Mouse (Mus musculus) heart, adult 11 months (tissue): Measurements from ENCODE around the gene Fmo5.

Experiments used
- DNase-seq: peaks from one replicate; pipeline ENCODE4 v3.0.0; 2022

The Fmo5 gene

DNA sequence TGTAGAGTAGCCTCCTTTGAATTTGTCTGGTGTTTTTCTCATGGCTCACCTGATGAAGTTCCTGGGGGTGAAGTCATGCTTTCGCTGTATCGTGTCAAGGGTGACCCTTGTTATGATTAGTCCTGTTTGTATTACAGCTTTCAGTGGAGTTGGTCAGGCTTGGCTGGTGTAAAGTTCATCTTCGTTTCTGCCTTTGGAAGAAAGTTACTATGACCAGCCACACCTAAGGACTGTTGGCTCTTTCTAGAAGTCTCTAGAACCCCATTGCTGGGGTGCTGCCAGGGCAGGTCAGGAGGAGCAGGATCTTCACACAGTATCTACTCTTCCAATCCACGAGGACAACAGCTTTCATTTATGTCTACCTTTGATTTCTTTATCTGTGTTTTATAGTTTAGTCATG lies 4.9 kb downstream of the Fmo5 start:
- DNase-seq: peak; percentile 79

DNA sequence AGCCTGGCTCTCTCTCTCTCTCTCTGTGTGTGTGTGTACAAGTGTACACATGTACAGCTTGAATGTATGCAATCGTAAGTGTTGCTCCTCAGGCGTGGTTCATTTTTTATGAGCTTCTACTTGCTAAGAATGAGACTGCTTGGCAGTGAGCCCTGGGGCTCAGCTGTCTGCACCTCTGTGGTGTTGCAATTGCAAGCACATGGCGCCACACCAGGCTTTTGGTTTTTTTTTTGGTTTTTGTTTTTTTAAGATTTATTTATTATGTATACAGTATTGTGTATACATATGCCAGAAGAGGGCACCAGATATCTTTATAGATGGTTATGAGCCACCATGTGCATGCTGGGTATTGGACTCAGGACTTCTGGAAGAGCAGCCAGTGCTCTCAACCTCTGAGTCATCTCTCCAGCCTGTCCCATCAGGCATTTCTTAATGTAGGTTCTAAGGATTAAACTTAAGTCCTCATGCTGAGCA lies 5.7 kb downstream of the Fmo5 start:
- DNase-seq: peak; percentile 94

DNA sequence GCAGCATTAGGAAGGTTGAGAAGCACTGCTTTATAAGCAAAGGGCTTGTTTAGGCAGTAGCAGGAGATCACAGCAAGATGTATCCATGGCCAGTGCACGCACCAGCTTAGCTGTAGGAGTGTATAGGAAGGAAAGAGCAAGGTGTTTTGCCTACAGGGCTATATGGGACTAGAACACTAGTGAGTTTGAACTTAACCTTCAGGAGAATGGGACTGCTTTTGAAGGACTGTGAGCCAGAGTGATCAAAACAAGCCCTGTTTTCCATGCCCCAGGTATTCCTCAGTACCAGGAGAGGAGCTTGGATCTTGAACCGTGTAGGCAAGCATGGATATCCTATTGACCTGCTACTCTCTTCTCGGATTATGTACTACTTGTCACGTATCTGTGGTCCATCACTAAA lies 12.8 kb downstream of the Fmo5 start:
- DNase-seq: peak; percentile 56

DNA sequence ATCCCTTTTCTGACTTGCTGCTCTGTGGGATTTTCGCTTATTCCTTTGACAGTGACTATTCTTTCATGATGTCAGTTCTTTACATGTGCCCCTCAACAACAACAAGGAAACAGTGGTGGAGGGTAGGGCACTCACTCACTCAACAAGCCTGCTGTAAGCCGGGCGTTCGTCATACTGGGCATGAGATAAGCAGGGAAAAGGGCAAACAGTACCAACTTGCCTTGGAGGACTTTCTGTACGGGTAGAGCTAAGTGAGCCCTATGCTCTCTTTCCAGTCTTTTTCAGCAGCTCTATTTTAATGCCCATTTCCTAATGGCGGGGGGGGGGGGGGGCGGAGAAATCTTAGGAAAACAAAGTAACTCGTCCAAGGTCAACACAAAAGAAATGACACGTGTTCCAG lies 13.4 kb downstream of the Fmo5 start:
- DNase-seq: peak; percentile 72

DNA sequence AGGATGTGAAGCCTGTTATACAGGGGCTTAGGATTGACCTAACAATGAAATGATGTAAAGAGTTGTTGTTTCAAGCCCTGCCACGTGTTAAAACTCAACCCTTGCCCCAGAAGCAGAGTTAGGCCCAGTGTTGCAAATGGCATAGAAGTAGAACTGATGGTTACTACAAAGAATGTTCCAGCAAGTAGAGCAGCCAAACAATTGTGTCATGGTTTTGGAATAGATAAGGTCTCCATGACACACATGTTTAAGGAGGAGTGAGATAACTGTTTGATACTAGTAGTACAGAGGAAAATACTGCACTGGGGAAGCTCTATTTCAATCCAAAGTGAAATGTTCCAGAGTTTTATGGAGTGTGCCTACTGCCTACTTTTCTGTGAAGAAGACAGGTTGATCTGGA lies 19.9 kb downstream of the Fmo5 start:
- no peak for DNase-seq

DNA sequence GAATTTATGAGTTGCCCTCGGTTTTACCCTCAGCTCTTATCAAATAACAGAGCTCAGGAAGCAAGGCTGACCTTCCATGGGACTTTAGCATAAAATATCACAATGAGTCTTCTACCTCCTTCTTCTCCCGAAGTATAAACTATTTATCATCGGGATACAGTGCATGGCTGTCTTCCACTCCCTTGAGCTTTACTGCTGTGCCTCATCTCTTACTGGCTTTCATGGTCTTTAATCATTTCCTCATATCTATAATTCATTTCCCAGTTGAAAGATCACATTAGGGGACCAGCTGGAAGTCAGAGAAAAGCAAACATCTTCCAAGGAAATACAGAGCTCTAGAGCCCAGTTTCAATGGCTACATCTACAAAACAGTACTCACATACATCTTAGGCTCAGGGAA lies 20.4 kb downstream of the Fmo5 start:
- no peak for DNase-seq

DNA sequence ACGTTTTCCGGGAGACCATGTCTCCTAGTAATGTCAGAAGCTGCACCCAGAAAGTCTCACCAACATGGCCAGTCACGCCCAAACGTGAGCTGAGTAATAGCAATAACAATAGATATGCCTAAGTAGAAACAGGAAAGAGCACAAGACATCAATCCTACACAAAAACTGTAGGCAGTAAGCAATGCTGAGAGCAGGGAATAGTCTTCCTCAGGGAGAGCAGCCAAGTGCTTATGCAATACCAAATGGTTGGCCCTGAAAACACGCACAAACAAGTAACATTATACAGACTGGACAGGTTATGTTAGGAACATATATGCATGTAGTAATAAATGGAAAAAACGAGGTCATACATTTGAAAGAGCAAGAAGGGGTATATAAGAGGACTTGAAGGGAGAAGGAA lies 20.9 kb downstream of the Fmo5 start:
- peak; percentile 81 for DNase-seq

DNA sequence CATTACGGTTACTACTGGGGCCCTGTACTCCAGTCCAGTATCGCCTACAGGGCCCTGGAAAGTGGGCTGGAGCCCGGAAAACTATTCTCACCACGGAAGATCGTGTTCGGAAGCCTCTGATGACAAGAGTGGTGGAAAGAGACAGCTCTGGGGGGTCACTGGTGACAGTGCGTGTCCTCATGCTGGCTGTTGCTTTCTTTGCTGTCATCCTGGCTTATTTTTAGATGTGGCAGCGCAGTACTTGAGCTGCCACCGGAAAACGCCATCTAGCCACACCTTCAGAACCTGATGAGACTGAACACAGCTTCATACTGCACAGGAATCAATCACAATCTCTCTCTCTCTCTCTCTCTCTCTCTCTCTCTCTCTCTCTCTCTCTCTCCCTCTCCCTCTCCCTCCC lies 23.0 kb downstream of the Fmo5 start:
- DNase-seq: peak; percentile 95

DNA sequence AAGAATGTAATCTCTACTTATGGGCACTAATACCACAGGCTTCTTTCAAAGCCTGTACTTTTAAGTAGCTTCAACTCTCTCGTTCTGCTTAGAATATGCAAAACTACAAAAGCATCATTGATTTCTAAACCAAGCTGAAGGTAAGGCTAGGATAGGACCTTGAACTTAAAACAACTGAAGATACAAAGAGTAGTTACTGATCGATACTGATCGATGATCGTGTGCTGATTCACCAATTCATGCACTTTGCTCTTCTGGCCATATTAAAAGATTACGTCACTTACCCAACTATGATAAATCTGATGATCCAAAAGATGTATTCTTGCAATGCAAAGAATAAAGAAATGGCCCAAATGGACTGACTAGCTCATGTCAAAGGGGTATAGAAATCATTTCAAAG lies 25.2 kb downstream of the Fmo5 start:
- DNase-seq: no peak

DNA sequence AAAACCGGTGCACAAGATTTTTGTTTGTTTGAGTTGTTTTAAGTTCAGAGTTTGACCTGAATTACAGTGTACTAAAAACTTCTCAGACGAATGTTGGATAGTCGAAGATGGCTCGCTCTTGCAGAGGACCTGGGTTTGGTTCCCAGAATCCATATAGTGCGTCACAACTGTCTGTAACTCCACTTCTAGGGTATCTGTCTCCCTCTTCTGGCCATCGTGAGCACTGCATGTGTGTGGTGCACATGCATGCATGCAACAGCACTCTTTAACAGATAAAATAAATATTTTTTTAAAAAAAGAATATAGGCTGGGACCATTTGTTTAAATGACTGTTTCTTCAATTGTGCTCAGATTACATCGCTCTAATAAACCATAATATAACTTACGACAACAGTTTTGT lies 26.3 kb downstream of the Fmo5 start:
- DNase-seq: peak; percentile 52

DNA sequence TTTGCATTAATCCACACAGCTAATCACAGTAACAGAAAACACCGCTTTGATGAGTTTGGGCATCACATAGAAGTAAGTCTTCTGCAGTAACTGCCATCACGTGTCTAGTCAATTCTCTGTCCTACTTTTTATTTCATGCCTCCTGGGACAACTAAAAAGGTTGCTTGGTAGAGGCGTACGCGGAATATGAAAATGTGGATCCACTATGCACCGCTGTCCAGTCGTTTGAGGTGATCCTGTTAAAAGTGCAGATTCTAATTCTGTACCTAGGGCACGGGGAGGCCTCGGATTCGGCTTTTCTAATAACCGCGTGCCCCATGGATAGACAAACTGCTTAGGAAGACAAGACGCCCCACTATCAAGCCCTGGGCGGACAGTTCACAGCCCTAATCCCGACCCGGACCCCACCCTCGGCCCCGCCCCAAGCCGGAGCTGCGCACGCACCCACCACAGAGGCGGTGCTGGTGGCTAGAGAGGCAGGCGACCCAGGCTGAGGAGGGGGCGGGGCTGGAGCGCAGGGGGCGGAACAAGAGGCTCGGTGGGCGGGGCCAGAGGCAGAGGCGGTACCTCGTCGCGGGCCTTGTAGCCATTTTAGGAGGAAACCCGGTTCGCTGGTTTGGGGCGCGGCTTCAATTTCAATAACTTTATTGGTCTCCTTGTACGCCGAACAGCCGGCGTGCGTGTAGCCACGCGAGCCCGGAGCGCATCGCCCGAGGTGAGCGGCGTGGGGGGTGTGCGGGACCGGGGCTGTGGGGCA lies 29.2 kb downstream of the Fmo5 start, which contains the start of gene Prkab2:
TSS of gene Prkab2 (plus strand) at position 539 of the 757 bp plus-strand sequence.
- peak; percentile 100 for DNase-seq

DNA sequence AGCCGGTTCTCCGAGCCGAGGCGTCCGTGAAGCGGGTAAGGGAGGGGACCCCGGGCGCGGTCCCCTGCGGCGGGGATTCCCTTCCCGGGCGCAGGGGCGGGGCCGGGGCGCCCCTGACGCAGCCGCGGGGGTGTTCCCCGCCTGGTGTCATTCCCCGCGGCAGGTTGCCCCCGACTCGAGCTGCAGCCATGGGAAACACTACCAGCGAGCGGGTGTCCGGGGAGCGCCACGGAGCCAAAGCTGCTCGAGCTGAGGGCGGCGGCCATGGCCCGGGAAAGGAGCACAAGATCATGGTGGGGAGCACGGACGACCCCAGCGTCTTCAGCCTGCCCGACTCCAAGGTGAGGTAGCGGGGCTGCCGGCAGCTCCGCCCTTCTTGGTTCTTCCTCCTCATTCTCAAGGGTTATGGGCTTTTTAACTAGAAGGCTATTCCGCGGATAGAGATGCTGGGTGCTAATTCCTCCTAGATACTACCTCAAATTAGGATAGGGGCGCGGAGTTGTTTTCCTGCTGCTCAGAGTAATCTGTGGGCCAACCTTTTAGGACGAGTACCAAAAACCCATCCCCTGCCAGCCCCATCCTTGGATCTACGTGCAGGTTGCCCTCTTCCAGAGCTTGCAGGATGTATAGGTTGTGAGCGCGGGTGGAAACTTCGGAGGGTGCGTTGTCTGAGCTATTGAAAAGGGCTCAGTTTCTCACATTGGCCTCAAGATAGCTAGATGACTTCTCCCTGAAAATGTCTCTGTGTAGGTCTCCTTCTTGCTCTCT lies 30.0 kb downstream of the Fmo5 start:
- no peak for DNase-seq

DNA sequence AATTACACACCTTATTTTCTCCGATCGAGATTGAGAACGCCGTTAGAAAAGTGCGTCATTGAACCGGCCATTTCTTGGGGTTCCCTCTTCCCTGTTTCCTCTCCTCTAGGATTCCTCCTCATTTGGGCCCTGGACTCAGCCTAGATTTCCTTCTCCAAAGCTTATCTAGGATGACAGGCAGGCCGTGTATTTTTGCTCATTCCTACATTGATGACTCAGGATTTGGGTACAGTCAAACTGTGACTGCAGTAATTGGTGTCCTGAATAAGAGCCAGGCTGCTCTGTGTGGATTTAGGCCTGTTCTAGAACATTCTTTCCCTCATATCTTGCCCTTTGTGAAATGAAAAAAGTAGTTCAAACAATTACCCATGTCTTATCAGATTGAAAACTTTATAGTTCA lies 31.1 kb downstream of the Fmo5 start:
- DNase-seq: peak; percentile 89

DNA sequence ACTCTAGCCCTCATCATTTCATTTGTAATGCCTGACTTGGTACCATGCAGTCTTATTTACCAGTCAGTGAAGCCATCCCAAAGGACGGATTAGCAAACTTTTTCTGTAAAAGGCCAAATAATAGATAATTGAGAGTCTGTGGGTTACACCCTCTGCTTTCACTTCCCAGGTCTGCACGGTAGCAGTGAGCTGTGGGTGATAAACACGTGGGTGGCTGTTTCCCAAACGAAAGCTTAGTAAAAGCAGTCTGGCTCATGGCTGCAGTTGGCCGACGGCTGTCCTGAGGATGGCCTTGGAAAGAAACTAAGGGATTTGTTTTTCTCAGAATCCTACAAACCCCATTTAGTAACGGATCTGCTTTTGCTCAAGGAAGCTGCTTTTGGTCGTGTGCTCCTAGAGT lies 32.6 kb downstream of the Fmo5 start:
- peak; percentile 93 for DNase-seq

DNA sequence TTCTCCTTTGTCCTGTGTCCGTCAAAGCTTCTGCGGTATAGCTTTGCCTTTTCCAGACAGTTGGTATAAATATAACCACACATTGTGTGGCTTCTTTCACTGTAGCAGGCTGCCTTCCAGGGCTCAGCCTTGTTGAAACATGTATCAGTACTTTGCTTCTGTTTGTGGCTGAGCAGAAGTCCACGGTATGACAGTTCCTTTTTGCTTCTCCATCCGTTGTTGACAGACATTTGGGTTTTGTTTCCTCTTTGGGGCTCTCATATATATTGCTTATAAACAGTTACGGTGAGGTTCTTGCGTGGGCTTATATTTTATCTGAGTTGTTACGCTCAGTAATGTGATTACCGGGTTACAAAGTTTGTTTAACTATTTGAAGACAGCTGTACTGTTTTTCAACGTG lies 36.9 kb downstream of the Fmo5 start:
- DNase-seq: peak; percentile 70

DNA sequence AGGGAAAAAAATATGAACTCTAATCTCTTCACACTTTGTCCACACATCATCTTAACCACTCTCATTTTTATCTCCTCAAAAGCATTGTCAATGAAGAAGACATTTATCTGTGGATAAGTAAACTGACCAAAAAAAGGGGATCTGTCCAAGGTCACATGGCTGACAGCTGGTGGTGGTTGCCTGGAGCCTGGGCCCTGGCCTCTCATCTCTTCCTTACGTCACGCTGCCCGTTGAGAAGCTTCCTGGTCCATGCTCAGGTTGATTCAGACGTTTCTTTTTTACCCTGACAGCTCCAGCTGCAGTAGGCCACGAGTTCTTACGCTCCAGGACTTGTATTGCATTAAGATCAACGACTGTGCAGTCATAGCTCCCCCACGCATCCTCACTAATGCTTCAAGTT lies 37.5 kb downstream of the Fmo5 start:
- DNase-seq: peak; percentile 91

DNA sequence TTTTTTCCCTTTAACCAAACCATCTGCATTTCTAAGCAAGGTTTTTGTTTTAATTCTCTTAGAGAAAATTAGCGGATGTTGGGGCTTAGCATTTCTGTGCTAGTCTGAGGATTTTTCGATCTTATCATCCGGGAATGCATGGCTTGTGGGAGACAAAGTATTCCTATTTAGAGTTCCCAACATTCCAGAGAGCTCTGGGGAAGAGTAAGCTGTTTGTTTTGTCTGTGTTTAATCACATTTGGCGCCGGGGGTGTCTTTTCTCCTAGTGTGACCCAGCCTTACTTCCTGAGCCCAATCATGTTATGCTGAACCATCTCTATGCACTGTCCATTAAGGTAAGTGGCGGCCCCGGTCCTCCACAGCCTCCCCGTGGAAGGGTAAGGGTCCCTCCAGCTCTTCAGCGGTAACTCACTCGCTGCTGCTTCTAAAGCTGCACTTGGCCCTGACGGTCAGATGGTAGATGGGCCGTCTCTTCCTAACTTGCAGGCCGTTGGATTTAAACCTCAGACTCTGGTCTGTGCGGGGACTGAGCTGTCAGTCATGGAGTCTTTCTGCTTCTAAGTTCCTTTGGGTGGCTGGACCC lies 38.6 kb downstream of the Fmo5 start:
- DNase-seq: peak; percentile 87

DNA sequence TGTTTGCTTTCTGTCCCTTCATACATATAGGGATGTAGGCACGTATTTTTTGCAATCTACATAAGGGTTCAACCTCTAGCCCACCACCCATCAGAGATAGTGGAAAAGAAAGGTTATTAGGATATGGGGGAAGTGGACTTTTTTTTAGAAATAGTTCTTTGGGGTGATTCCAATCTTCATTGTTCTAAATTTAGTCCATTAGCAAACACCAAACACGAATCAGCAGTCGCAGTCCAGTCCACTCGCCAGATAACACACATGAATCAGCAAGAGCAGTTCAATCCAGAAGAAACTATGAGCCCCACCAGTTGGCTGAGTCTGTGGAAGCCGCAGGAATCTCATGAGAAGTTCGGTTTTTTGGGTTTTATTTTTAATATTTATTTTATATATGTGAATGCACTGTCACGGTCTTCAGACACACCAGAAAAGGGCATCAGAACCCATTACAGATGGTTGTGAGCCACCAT lies 46.1 kb downstream of the Fmo5 start, which contains the start of gene Gm17651:
TSS of gene Gm17651 (minus strand) at position 51 of the 467 bp plus-strand sequence.
- DNase-seq: peak; percentile 76

DNA sequence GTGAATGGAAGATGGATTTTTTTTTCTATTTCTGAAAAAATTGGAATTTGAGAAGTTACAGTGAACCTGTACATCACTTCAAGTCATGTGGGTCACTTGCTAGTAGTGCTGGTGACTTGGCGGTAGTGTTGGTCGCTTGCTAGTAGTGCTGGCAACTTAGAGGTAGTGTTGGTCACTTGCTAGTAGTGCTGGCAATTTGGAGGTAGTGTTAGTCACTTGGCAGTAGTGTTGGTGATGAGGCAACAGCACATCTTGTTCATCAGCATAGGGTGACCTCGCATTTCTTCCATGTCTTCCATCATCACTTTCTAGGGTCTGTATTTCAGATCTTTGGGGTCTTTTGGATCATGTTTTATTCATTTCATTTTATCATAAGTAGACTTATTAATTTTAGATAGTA lies 47.5 kb downstream of the Fmo5 start:
- DNase-seq: peak; percentile 54

DNA sequence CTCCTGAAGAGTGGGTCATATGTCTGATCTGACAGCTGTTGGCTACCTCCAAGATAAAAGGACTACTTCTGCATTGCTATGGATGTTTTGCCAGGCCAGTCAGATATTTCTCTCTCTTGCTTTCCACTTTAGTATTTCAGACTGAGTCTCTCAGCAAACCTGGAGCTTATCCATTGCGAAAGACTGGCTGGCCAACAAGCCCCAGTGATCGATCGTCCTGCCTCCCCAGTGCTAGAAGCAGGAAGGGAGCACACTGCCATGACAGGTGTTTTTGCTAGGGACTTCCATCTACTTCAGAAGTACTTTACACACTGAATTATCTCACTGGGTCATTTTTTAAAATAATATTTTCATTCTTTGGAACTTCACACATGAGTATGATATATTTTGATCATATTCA lies 49.8 kb downstream of the Fmo5 start:
- DNase-seq: peak; percentile 70

DNA sequence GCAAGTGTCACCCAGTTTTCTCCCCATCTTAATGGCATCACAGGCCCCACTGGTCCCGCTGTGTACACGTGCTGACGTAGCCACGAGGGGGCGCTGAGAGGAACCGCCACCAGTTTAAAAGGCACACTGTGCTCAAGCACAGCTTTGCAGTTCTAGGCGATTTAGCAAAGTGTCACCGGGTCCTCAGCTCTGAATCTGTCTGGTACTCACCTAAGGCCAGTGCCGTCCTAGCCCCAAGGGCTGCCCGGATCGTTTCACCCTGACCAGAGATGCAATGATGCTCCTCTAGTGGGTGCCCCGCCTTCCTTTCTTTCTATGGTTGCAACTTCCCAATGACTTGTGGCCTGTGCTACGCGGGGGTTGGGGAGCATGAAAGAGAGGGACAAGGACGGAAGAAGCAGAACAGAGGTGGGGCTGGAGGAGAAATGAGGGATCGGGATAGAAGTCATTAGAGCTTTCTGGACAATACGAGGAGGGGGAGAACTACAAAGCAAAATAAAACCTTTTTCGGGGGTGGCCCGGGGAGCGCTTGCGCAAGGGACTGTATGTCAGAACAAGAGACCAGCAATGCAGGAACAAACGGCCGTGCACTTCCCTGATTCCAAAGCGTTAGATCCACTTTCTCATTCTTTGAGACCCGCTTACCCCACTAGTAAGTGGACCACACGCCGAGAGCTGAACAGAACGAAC lies 52.2 kb downstream of the Fmo5 start:
- peak; percentile 97 for DNase-seq

DNA sequence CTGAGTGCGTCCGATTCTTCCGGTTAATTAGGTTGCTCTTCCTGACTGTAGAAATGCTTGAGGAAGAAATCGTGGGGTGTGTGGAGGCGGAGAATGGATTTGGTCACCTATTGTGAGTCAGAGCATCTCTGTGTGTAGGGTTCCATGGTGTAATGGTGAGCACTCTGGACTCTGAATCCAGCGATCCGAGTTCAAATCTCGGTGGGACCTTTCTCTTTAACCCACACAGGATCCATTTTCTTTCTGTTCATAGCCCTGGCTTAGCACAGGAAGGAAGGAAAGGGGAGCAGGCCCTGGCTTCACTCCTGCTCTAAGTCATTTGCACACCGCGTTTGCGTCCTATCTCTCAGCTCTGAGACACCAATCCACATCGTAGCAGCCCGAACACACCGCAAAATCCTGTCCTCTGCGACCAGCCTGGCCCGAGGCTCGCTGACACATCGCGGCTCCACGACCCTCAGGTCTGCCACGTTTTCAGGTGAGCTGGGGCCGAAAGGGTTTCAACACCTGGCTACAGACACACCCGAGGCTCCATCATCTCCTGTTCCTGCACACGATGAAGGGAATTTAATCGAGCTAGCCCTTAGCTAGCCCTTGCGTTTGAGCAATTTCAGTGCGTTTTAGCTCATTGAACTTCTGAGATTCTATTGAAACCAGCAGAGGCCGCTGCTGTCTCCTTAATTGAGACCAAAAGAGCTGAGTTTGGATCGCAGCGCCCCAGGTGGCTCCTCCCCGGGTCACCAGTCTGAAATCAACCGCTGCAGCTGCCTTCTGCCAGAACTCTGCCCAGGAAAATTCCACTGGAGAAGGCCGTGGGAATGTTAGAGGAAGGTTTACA lies 52.9 kb downstream of the Fmo5 start:
- peak; percentile 95 for DNase-seq
